Mouse (Mus musculus): ENCODE measurements around the gene Ccdc93. TPM values are rescaled to one million over a fixed set of nuclear protein-coding genes. Genes with fewer than 3 reads are reported as not detected.
A peak's percentile ranks its signal among the peaks of the same experiment; 100 is the strongest.

The Ccdc93 gene
- polyA plus RNA-seq, 1 experiment = 18.2 TPM

DNA sequence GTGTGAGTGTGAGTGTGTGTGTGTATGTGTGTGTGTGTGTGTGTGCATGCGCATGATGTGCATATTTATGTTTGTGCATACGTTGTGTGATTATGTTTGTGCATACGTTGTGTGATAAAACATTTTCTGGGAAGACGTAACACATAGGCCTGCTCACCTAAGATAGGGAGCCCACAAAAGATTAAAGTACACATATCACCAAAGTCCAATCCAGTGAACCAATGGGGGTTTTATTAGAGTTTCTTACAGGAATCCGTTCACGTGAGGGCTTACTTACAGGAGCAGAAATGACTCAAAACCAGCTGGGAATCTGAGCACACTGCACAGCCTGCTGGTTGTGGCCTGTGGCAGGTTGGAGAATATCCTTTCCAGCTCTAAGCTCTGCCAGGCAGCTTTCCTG, 13.3 kb downstream of the Ccdc93 start:
- DNase-seq (ENCODE audit: extremely low spot score in 1 of 2, low spot score in 1 of 2) = no peak

DNA sequence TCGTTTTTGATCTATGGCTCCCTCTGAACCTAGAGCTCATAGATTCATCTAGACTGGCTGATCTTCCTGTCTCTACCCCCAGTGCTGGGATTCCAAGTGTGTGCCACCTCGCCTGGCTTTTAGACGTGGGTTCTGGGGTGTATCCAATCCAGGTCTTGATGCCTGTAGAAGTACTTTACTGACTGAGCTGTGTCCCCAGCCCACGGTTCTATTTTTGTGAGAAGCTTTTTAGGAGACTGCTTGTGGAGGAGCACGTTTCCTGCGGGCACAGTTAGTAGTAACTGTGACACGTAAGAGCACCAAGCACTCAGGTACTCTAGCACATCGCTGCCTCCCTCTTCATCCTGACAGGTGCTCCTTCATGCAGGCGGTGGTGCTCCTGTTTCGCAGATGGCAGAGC, 16.4 kb downstream of the Ccdc93 start:
- peak in 1 of 2 experiments; percentile 36 for DNase-seq (ENCODE audit: extremely low spot score in 1 of 2, low spot score in 1 of 2)

DNA sequence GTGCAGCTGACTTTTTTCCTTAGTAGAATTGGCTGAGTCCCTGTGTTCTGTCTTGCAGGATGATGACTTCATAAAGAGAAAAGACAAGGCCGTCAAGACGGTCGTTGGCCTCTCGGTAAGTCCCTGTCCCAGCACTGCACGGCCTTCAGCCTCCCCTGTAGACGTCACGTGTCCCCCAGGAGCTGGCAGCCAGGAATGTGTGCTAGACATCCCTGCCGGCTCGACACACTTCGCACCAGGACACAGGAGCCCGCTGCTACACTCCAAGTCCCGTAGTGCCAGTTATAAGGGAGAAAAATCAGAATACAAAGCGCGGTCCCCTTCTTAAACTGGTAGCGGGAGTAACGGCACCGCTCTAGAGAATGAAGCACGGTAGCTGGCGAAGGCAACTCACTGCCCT, 17.3 kb downstream of the Ccdc93 start:
- DNase-seq (ENCODE audit: extremely low spot score in 1 of 2, low spot score in 1 of 2) = no peak

DNA sequence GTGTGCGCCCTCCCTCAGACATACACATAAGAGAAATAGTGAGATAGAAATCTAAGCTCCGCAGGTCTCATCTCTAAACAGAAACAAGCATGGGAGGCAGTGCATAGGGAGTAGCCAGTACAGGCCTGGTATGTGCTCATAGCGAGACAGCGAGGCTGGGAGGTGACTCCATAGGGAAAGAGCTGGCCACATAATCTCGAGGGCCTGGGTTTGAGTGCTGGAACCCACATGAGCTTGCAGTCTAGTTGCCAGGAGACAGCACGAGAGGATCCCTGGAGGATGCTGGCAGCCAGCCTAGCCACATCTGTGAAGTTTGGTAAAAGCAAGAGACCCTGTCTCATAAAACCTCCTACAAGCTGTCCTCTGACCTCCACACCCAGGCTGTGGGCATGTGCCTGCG, 20.2 kb downstream of the Ccdc93 start:
- DNase-seq (ENCODE audit: extremely low spot score in 1 of 2, low spot score in 1 of 2) = no peak

DNA sequence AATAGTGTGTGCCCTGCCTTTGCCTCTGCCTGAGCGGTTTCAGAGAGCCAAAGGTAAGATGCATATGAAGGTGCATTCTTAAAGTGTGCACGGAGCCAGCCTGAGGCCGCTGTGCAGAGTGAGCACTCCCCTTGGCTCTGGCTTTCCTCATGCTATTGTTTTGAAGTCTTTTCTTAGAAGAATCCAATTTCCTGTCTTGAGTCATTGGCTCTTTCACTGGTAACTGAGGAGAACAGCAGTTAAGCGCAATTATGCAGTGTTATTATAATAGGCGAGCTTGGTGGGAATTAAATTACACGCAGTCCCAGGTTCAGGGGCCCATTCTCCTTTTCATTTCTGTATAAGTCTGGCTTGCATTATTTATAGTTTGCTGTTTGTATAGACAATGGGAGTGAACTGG, 21.6 kb downstream of the Ccdc93 start:
- DNase-seq (ENCODE audit: extremely low spot score in 1 of 2, low spot score in 1 of 2) = peak in 1 of 2 experiments; percentile 9

DNA sequence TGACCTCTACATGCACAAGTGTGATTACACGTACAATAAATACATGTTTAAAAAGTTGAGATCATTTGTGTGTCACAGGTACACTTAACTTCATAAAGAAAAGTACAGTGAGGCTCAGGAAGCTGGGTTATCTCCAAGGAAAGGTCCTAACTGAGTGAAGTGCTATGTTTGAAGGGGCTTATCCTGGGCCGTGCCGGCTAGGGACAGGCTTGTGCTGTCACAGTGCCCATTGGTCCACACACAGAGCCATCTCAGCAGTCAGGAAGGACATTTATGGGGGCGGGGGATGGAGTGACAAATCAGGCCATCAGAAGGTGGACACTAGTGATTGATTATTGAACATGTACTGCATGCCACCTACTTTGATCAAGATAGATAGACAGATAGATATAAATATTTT, 22.2 kb downstream of the Ccdc93 start:
- no peak for DNase-seq (ENCODE audit: extremely low spot score in 1 of 2, low spot score in 1 of 2)

DNA sequence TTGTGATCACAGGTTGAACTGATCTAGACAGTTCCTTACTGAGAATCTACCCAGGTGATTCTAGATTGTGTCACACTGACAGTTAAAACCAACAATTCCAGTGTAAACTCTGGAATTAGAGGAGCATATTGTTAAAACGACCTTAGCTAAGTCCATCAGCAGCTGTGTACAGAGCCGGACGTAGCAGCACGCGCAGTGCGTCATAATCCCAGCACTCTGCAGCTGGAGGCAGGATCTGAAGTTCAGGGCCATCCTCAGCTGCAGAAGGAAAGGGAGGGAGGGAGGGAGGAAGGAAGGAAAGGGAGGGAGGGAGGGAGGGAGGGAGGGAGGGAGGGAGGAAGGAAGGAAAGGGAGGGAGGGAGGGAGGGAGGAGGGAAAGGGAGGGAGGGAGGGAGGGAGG, 24.1 kb downstream of the Ccdc93 start:
- DNase-seq (ENCODE audit: extremely low spot score in 1 of 2, low spot score in 1 of 2) = no peak

DNA sequence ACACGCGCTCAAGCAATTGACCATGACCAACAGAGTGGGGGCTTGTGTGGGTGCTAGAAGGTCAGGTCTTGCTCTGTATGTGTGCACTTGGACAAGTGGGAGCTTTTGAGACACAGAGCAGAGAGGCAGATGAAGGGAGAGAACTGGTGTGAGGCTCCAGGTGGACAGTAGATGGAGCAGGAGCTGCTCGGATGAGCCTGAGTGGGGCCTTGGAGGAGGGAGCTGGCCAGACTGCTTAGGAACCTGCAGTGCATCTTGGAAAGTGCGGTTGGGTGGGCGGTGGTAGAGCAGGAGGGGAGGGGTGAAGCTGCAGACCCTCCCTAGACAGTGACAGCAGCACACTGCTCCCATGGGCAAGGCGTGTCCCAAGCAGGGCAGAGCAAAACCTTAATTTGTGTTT, 29.2 kb downstream of the Ccdc93 start:
- peak in 1 of 2 experiments; percentile 23 for DNase-seq (ENCODE audit: extremely low spot score in 1 of 2, low spot score in 1 of 2)

DNA sequence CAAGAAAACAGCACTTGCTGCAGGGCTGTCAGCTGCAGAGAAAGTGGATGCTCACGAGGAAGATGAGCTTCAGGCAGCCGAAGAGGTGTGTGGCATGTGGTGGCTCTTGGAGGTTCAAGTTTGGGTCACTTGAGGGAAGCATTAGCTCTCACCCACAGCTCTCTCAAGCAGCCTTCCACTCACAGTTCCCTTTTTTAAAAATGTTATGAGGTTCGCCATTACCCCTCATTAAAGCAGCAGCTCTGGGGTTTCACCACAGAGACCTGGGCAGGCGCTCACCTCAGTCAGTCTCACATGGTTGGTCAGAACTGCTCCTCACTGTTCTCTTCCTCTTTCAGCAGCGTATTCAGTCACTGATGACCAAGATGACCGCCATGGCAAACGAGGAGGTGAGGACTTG, 31.0 kb downstream of the Ccdc93 start:
- DNase-seq (ENCODE audit: extremely low spot score in 1 of 2, low spot score in 1 of 2) = no peak

DNA sequence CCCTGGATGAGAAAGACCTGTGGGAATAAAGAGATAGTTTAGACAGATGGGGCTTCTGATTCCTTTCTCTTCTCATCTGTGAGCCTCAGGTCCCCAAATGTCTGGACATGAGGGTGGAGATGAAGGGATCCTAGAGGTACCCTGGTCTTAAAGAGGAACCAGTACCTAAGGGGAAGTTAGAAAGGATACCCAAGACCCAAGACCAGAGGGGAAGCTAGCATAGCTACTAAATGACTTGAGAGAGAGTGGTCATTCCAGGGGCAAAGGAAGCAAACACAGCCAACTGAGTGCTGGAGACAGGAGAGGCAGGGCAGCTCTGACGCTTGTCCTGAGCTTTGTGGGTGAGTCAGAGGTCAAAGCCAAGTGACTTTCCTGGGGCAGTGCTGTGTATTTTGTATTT, 31.8 kb downstream of the Ccdc93 start:
- no peak for DNase-seq (ENCODE audit: extremely low spot score in 1 of 2, low spot score in 1 of 2)

DNA sequence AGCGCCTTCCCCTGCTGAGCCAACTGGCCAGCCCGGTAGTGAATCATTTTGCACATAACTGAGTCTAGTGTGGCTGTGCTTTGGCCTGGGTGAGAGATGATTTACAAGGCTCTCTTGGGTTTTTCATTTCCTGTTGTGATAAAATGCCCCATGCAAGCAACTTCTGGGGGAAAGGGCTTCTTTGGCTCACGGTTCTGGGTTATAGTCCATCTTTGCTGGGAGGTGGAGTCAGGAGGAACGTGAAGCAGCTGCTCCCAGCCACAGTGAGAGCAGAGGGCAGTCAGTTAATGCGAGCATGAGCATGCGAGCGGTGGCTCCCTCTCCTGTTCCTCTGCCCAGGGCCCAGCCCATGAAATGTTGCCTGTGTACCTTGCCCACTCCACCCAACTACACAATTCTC, 33.0 kb downstream of the Ccdc93 start:
- no peak for DNase-seq (ENCODE audit: extremely low spot score in 1 of 2, low spot score in 1 of 2)

DNA sequence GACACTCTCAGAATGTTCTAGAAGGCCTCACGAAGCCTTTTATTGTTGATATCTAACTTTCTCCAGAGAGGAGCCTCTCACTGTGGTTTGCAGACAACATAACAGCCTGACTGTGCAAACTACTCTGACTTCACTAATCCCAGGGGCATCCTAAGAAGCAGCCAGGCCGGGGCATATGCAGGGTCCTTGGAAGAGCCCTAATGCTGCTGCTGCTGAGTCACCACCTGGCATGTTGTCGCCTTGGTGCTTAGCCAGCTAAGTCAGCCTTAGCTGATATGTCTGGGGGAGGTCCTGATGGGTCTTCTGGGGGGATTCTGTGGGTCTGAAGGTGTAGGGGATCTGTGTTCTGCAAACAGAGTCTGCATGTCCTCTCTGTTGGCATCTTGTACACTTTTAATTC, 35.4 kb downstream of the Ccdc93 start:
- no peak for DNase-seq (ENCODE audit: extremely low spot score in 1 of 2, low spot score in 1 of 2)

DNA sequence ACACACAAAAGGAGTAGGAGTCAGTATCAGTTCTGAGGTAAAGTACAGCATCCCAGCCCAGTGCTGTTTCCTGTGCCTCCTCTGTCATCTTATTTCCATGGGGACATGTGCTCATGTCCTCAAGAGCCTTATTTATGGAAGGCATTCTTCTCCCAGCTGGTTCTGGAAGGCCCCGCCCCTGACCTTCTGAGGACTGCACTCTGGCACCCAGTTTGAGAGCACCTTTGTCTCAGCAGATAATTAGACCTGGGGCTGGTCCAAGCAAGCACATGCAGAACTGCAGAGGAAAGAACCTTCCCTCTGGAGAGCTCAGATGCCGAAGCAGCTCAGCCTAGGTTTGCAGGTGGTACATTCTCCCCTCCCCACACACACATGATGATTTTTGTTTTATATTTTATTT, 37.4 kb downstream of the Ccdc93 start:
- DNase-seq (ENCODE audit: extremely low spot score in 1 of 2, low spot score in 1 of 2) = no peak

DNA sequence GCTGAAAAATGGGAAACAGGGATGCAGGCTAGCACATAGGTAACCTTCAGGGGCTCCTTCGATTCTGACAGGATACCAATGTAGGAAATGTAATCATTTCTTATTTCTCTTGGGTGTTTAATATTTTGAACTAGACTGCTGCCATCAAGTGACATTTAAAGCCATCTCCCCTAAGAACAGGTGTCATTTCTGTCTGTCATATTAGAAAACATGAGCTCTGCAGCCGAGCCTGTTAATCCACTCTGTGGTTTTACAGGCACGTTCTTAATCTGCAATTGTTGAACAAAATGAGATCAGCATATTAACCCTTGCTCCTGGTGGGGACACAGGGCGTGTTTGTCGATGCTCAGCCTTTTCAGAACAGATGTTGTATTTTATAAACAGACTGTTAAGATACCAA, 40.7 kb downstream of the Ccdc93 start:
- no peak for DNase-seq (ENCODE audit: extremely low spot score in 1 of 2, low spot score in 1 of 2)

DNA sequence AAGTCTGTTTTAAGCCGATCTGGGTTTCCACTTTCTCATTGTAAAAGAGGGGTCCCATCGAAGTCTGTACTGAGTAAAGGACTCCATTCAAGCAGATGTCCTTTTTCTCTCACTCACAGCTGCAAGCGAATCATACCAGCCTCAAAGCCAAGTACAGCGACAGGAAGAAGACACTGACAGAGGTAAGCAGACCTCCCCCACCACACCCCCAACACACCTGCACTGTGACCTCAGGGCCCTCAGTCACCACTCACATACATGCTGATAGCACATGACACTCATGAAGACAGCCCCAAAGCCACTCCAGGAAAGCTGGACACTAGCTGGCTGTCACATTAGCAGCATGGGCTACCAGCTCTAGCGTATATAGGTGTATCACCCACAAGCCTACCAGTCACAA, 46.9 kb downstream of the Ccdc93 start:
- no peak for DNase-seq (ENCODE audit: extremely low spot score in 1 of 2, low spot score in 1 of 2)

DNA sequence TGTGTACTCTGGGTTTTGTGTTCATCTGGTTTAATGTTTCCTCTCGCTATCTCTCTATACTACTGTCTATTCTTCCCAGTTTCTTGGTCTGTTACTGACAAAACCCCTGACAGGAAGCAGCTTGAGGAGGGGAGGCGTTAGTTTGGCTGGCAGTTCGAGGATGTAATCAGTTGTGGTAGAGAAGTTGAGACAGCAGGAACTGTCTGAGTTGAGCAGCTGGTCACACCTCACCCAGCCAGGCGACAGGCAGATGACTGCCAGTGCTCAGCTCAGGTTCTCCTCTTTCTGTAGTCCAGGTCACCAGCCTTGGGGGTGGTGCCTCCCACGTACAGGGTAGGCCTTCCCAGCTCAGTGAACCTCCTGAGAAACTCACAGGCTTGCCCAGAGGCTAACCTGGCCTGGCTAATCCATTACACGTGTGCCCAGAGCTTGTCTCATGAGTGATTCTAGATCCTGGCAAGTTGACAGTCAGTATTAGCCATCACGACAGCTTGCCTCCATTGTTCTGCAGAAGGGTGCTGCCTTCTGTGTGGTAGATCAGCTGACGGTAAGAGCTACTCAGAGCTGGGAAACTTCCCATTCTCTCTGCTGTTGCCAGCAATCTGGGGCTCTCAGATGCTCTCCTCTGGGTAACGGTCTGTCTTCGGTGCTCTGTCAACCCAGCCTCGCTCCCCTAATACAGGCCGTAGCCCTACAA, 47.6 kb downstream of the Ccdc93 start:
- peak; percentile 25 to 45 for DNase-seq (ENCODE audit: extremely low spot score in 1 of 2, low spot score in 1 of 2)

DNA sequence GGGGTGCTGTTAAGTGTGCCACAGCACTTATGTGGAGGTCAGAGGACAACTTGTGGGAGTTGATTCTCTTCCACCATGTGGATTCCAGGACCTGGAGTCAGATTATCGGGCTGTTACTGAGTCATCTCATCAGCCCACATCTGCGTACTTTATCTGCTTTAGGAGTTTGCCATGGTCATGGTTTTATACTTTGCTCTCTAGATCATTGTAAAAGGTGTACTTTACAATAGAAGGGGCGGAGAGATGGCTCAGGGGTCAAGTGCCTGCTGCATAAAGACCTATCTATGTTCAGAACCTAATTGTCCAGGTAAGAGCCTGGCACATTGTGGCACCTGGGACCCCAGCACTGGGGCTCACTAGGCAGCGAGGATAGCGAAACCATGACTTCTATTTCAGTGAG, 48.6 kb downstream of the Ccdc93 start:
- no peak for DNase-seq (ENCODE audit: extremely low spot score in 1 of 2, low spot score in 1 of 2)

DNA sequence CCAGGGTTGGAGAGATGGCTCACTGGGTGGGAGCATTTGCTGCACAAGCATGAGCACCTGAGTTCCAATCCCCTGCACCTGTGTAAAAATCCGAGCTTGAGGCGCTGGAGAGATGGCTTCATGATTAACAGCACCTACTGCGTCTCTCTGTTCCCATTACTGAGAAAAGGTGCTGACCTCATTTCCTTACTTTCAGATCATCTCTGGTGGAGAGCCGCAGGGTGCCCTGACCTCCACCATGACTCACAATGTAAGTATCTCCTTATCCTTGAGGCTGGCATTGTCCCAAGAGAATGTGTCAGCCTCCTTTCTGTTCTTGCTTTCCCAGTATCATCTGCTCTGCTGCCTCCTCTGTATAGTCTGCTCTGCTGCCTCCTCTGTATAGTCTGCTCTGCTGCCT, 52.2 kb downstream of the Ccdc93 start:
- DNase-seq (ENCODE audit: extremely low spot score in 1 of 2, low spot score in 1 of 2) = no peak

DNA sequence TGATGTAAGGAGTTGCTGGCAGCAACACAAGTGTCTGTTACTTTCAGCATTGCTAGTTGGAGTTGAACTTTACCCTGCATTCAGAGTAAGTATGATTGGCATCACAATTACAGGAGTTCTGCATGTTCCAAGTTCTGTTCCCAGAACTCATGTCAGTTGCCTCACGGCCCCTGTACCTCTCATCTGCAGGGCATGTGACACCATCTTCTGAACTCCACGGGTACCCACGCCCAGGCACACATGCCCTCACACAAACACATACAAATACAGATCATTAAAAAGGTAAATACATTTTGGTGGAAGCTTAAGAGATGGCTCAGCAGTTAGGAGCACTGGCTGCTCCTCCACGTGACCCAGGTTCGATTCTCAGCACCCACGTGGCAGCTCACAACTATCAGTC, 56.0 kb downstream of the Ccdc93 start:
- no peak for DNase-seq (ENCODE audit: extremely low spot score in 1 of 2, low spot score in 1 of 2)

DNA sequence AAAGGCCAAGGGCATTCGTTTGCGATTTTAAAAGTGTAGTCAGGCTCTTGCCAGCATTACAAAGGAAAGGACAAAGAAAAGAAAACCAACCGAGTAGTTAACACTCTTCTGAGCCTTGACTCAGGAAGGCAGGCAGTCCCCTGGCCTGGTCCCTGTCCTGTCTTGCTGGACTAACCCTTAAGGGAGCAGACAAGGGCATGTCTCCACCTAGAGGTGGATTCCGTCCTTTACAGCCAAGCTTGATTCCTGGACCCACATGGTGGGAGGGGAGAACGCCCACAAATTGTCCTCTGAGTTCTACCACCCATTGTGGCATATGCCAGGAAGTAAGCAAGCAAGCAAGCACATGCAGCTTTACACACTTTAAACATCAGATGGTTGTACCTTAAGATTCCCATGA, 59.4 kb downstream of the Ccdc93 start:
- DNase-seq (ENCODE audit: extremely low spot score in 1 of 2, low spot score in 1 of 2) = peak in 1 of 2 experiments; percentile 36

DNA sequence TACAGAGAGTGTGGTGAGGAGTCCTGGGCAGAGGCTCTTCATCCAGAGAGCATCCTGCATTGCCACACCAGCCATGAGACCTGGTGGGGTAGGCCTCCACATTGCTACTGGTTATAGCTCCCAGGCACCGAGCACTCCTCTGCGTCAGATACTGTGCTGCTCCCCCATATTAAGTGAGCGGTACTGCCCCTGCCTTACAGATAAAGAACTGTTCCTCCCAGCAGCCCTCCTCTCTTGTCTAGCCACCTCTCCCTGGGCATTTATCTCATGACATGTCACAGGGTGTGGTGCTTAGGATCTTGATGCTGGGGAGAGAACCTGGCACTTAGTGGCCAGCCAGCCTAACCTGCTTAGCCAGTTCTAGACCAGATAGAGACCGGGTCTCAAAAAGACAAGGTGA, 66.2 kb downstream of the Ccdc93 start:
- no peak for DNase-seq (ENCODE audit: extremely low spot score in 1 of 2, low spot score in 1 of 2)

DNA sequence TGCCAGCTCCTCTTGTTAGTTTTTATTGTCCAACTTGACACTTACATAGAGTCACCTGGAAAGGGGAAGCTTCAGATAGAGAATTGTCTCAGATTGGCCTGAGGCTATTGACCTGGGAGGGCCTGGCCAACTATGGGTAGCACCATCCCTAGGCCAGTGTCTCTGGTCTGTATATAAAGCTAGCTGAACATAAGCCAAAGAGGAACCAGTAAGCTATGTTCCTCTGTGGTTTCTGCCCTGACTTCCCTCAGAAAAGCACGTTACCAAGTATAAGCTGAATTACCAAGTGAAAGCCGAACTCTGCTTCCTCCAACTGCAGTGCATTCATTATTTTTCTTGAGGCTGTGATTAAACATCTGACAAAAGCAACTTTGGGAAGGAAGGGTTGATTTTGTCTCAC, 77.9 kb downstream of the Ccdc93 start:
- no peak for DNase-seq (ENCODE audit: extremely low spot score in 1 of 2, low spot score in 1 of 2)
